Mouse (Mus musculus): ENCODE results near the gene Ehbp1l1.

Ehbp1l1 gene

DNA sequence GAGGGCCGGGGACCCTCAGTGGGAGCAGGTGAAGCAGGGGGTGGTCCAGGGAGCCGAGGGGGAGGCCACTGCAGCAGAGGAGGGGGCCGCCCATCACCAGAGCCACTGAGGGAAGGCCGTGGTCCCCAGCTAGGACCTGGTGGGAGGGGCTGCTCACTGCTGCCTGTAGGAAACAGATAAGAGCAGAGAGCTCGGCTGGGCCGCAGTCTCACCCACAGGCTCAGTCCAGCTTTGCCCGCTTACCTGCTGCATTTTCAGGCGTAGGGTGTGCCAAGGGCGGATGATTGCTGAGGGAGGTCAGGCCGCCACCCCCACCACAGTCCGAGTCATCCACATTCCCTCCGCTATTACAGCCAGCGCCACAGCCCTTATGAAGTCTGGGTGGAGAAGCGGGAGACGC, 60.7 kb downstream of the Ehbp1l1 start:
- no peak for DNase-seq

DNA sequence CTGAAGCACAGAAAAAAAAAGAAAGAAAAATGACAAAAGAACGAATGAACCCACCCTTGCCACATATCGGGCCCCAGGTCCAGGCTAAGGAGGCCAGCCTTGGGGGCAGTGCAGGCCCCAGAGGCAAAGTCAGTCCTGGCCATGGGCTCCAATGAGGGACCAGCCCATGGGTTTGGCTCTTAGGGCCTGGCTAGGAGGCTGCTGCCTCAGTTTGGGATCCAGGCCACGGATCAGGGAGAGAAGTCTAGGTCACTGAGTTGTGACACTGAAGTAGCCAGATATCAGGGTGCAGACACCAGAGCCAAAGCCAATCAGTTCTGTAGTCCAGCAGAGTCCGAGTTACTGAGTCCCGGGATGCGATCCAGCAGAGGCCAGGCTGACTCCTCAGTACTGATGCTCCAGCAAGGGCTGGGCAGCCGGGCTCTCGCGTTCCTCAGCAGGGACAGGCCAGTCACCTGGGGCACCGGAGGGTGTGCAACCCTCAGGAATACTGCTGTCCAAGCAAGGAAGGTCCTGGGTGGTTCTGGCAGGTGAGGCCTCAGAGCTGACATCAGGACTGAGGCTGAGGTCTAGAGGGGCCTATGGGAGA, 61.4 kb downstream of the Ehbp1l1 start:
- no peak for DNase-seq

DNA sequence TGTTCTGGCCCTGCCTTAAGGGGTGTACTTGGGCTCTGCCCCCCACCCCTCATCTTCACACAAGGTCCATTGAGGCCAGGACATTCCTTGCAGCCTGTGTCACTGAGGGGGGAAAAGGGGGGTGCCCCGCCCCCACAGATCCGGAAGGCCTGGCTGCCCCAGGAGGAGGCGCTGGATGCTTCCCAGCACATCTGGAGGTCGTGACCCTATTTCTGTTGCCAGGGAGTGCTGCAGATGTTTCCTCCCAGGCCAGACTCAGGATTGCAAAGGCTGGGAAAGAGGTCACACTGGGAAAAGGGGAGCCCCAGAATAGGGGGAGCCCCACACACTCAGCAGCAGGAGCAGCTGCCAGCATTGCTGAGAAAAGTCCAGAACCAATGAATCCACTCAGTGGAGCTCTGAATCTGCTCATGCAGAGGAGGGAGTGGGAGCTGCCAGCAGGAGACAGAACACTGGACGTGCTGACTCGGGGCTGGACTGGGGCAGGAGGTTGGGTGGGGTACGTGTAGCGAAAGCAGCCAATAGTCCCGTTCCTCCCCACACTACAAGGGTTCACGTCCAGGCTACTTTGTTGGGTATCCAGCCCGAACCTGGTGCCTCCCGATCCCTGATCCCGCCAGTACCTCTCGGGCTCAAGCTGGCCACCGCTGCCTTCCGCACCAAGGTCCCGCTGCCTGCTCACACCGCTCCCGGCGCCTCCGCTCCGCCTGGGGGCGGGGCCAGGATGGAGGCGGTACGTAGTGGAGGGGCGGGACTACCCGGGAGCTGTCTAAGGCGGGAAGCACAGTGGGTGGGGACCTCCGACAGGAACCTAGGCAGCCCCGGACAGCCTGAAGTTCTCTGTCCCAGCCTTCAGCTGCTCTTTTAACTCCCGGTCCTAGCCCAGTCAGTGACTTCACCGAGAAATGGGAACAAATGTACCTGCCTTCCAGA, 62.9 kb downstream of the Ehbp1l1 start, which contains the start of gene Sipa1:
Gene Sipa1 (minus strand): TSS at position 727 of the 933 bp plus-strand sequence.
- peak; percentile 88 for DNase-seq

DNA sequence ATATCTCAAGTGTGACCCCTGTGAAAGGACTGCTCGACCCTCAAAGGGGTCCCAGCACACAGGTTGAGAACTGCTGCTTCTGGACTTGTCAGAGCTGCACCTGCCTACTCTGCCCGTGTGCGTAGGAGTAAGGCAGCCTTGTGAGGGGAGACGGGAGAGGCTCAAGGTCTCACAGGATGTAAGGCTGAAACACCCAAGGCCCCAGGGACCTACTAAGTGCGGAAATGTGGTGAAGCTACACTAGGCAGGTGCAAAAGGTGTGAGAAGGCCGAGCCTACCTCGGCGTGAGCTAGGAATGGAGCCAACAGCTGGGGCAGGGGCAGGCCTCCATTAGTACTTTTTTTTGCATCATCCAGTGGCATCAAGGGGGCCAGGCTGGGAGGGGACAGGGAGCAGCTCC, 63.8 kb downstream of the Ehbp1l1 start:
- no peak for DNase-seq

DNA sequence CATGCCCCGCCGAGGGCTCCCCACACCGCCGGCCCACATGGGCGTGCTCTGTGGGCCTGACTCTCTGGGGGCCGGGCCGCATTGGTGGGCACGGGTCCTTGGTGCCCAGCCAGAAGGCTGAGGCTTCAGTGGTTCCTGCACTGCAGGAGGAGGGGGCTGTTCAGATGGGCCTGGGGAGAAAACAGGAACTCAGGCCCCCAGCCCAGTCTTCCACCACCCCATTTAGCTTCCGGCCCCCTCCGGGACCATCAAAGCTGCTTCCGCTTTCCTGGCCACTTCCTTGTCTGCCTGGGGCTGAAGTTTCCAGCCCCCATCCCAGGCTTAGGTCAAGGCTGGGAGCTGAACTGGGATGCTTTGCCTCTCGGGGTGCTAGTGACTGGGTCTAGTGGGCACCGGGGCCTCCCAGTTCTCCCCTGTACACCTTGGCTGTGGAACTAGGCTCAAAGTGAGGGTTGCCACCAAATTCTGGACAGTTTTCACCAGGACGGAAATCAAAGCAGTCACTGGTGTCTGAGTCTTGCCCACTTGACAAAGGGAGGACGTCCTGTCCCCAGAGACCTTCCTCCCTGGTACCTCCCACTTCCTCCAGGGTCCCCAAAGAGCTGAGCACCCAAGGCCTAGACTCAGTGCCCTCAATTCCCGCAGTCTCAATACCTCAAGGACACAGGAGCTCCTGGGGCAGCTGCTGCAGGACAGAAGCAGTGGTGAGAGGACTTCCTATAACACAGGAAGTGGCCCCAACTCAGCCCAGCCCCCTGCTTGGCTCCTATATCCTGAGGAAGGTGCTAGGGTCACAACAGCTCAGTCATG, 65.0 kb downstream of the Ehbp1l1 start:
- DNase-seq: peak; percentile 68

Data from layer of hippocampus, adult 9-11 months (tissue).